Mouse (Mus musculus) megakaryocyte, embryonic 14.5 days (primary cell): ENCODE data around the gene Vwf.

ENCODE experiments used
- FLI1 ChIP-seq: IDR thresholded peaks from 2 replicates; pipeline ENCODE4 v1.6.1; 2012; ENCODE audit warnings: low read length, inconsistent platforms, mixed read lengths
- GATA1 ChIP-seq: IDR thresholded peaks from 3 replicates; pipeline ENCODE4 v1.6.1; 2012; ENCODE audit warnings: mixed read lengths, low read length, inconsistent platforms, borderline replicate concordance

GRCm38 (mm10) chr6:125573189-125573928 lies 26.8 kb downstream of the Vwf start:
- TF ChIP-seq FLI1, result no peak
- no peak for TF ChIP-seq GATA1
